Mouse (Mus musculus) stomach, embryonic 14.5 days (tissue): Measurements from ENCODE around the gene Akap13. TPM values are rescaled to one million over a fixed set of nuclear protein-coding genes. Genes with fewer than 3 reads are reported as not detected.

ENCODE experiments used
- ATAC-seq: fragments of 200-750 bp; cut with Nextera tagmentation; 2 replicates; pipeline ENCODE4 v1.8.0; 2017; ENCODE audit warnings: low read depth, moderate TSS enrichment; ENCODE audit not compliant: insufficient number of reproducible peaks, insufficient read depth, low FRiP score
- H3K27ac ChIP-seq: fragments of 300-500 bp; sonication (generic); 2 replicates; pipeline ENCODE4 v1.5.1; 2014; ENCODE audit warnings: mild to moderate bottlenecking, low read length, moderate library complexity, mixed read lengths
- H3K27me3 ChIP-seq: fragments of 300-500 bp; sonication (generic); 2 replicates; pipeline ENCODE4 v1.6.1; 2014; ENCODE audit warnings: low read length, control low read depth, mixed read lengths; ENCODE audit not compliant: control insufficient read depth, insufficient read depth
- H3K36me3 ChIP-seq: fragments of 300-500 bp; sonication (generic); 2 replicates; pipeline ENCODE4 v1.6.1; 2014; ENCODE audit warnings: mild to moderate bottlenecking, control low read depth, low read length, moderate library complexity, mixed read lengths; ENCODE audit not compliant: control insufficient read depth, insufficient read depth
- H3K4me1 ChIP-seq: fragments of 300-500 bp; sonication (generic); 2 replicates; pipeline ENCODE4 v1.6.1; 2014; ENCODE audit warnings: low read length, control low read depth, mixed read lengths; ENCODE audit not compliant: control insufficient read depth, insufficient read depth
- H3K4me2 ChIP-seq: fragments of 300-500 bp; sonication (generic); replicated peaks from 2 replicates; pipeline ENCODE4 v1.6.1; 2014; ENCODE audit warnings: low read depth, low read length, control low read depth
- H3K4me3 ChIP-seq: fragments of 300-500 bp; sonication (generic); 2 replicates; pipeline ENCODE4 v1.5.1; 2014; ENCODE audit warnings: low read depth, low read length, control low read depth
- H3K9ac ChIP-seq: fragments of 300-500 bp; sonication (generic); replicated peaks from 2 replicates; pipeline ENCODE4 v1.6.1; 2014; ENCODE audit warnings: low read depth, mild to moderate bottlenecking, control low read depth, low read length, moderate library complexity, mixed read lengths
- H3K9me3 ChIP-seq: fragments of 300-500 bp; sonication (generic); 2 replicates; pipeline ENCODE4 v1.6.1; 2016; ENCODE audit warnings: low read depth, low read length, control low read depth; ENCODE audit not compliant: control insufficient read depth
- WGBS: fragments of 180-500 bp; shearing (Covaris S2); extraction: QIAGEN DNeasy Blood & Tissue Kit; methylation state at CpG from one replicate; pipeline ENCODE4 v1.1.7; 2014; 5-methylcytosine and 5-hydroxymethylcytosine counted together
- polyA plus RNA-seq: library from polyadenylated mRNA; unstranded; fragments of >200 nt; fragmentation: Nextera tagmentation; extraction: Ambion mirVana; gene quantifications from 2 replicates; pipeline ENCODE4 v1.2.1, GENCODE M21; 2014

Gene Akap13
- polyA plus RNA-seq, 1 experiment from 2014 or later: 74.0 TPM

DNA sequence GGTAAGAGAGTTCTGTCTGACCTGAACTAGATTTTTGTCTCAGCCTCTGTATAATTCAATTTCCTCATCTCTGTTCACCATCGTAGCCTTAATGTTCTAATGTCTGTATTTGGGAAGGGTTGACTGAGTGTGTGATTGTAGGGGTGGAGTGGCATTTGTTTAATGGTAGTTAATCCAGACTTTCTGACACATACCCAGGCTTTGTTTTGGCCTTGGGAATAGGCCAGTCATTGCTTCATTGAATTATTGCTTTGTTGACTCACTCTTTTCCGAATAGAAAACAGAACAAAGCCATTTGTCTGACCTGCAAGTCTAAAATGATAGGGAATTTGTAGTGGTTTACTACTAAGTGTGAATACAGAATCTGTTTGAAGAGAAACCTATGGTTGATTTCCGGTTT lies 163.4 kb downstream of the Akap13 start:
- WGBS: 60% methylated on average over 3 of the region's 3 CpGs
- no peak overlapping the region for H3K4me2 ChIP-seq
- no peaks in the 10 kb centered on the region for H3K4me1 ChIP-seq

DNA sequence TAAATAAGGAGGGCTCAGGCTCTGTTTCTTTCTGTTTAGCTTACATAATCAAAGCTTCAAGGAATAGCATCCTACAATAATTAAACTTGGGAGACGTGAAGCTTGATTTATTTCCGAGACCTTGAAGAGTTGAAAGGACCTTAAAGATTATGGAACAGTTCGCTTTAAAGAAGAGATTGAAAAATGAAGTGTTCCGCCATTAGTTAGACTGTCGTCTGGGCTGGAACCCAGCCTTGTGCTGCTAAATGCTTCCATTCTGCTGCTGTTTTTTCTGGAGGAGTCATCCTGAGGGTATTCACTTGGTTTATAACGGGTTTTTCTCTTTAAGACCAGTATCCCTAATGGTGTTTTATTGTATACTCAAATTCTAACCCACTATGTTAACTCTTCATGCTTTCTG lies 164.5 kb downstream of the Akap13 start:
- Histone ChIP-seq H3K4me2 (no peak overlapping the region), H3K4me1 (no peaks in the 10 kb centered on the region), H3K27ac (no peak overlapping the region), H3K9me3 (no peaks in the 10 kb centered on the region), H3K4me3 (no peak overlapping the region), H3K27me3 (no peaks in the 10 kb centered on the region), H3K36me3 (no peaks in the 10 kb centered on the region; the same call in 1 of the 2 replicates), H3K9ac (no peak overlapping the region)
- ATAC-seq: no peak
- WGBS: 59% methylated on average over 6 of the region's 6 CpGs

More for the DNA sequence above, 163.4 kb downstream of the Akap13 start:
- no peaks in the 10 kb centered on the region for H3K27me3 ChIP-seq
- H3K4me3 ChIP-seq: no peak overlapping the region
- no peaks in the 10 kb centered on the region; the same call in 1 of the 2 replicates for H3K36me3 ChIP-seq
- H3K9ac ChIP-seq: no peak overlapping the region
- H3K9me3 ChIP-seq: no peaks in the 10 kb centered on the region
- H3K27ac ChIP-seq: no peak overlapping the region
- ATAC-seq: no peak

DNA sequence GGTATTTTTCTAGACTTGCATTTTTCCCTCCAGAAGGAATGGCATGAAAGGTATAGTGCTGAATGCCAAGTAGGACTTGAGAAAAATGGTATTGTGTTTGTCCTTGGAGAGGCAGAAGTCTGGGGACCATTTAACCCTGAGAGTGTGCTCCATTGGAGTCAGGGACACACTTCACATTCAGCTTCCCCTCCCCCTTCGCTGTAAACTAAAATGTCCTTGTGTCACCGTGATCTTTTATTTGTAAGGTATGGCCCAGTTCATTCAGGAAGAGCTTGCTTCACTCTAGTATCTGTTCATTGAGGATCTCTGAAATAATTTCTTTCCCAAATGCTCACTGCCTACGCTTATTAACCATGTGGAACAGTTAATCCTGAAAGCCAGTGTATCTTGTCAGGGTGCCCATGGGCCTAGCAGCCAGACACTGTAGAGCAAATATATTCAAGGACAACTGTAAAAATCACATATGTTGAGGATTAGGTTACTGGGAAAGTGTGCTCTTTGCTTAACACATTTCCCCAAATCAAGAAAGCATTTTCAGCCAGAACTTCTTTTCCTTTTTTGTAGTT lies 165.1 kb downstream of the Akap13 start:
- Histone ChIP-seq H3K4me2 (no peak overlapping the region), H3K9ac (no peak overlapping the region)
- ATAC-seq: no peak

DNA sequence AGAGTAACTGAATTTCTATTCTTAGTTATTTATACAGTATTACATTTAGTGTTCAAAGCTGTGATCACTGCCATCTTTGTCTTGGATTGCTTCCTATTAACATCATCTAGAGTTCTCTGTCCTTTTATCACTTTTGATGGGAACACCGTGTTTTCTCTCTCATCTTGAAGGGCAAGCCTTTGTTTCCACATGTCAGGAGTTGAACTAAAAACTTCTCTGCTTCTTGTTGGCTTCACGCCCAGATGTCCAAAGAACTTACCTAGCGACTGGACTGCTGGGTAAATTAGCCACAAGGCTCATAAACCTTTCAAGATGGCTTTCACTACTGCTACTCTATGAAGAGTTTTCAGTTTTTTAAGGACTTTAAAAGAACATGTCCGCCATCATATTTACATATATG lies 165.6 kb downstream of the Akap13 start:
- WGBS: 80% methylated on average over 4 of the region's 4 CpGs
- H3K9me3 ChIP-seq: no peaks in the 10 kb centered on the region
- H3K27ac ChIP-seq: no peak overlapping the region
- no peak for ATAC-seq
- no peaks in the 10 kb centered on the region; the same call in 1 of the 2 replicates for H3K36me3 ChIP-seq
- no peak overlapping the region for H3K4me3 ChIP-seq
- no peak overlapping the region for H3K4me2 ChIP-seq
- H3K4me1 ChIP-seq: no peaks in the 10 kb centered on the region
- H3K9ac ChIP-seq: no peak overlapping the region
- no peaks in the 10 kb centered on the region for H3K27me3 ChIP-seq

More for the DNA sequence above, 165.1 kb downstream of the Akap13 start:
- H3K4me1 ChIP-seq: no peaks in the 10 kb centered on the region
- H3K36me3 ChIP-seq: no peaks in the 10 kb centered on the region; the same call in 1 of the 2 replicates
- H3K27ac ChIP-seq: no peak overlapping the region
- H3K27me3 ChIP-seq: no peaks in the 10 kb centered on the region
- H3K9me3 ChIP-seq: no peaks in the 10 kb centered on the region
- no peak overlapping the region for H3K4me3 ChIP-seq
- WGBS: 85% methylated on average over 3 of the region's 3 CpGs

DNA sequence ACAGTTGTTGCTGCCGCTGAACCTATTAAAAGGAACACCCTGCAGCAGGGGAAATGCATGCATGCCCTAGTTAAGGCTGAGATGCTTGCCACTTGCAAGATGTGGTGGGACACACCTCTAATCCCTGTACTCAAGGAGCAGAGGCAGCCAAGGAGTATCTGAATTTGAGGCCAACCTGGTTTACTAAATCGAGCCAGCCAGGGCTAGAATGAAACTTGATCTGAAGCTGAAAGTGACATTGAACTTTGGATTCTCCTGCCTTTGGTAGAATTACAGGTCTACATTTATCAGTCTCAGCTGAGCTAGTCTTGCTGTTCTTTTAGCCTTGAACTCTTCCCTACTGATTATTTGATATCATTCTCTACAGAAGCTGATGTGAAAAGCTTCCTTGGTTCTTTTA lies 172.5 kb downstream of the Akap13 start:
- Histone ChIP-seq H3K36me3 (no peaks in the 10 kb centered on the region; the same call in 1 of the 2 replicates), H3K4me1 (no peaks in the 10 kb centered on the region), H3K4me2 (no peak overlapping the region), H3K4me3 (no peak overlapping the region), H3K9me3 (no peaks in the 10 kb centered on the region), H3K9ac (no peak overlapping the region), H3K27me3 (no peaks in the 10 kb centered on the region), H3K27ac (no peak overlapping the region)
- ATAC-seq: no peak
- 65% methylated on average over 2 of the region's 2 CpGs for WGBS

DNA sequence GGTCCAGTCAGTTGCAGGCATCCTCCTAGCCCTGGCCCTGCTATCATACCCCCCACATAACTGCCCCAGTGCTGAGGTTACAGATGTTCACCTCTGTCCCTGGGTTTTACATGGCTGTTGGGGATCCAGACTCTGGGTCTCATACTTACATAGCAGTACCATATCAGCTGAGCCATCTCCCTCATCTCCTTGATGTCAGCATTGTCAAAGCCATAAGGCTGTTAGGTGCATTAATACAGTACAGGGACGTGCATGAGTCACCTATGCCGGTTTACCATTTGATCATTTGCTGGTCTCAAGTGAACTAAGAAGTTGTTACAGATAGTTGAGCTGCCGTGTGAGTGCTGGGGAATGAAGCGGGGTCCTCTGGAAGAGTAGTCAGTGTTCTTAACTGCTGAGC lies 174.3 kb downstream of the Akap13 start:
- Histone ChIP-seq H3K27me3 (no peaks in the 10 kb centered on the region), H3K27ac (no peak overlapping the region), H3K9me3 (no peaks in the 10 kb centered on the region), H3K9ac (no peak overlapping the region), H3K4me2 (no peak overlapping the region), H3K36me3 (no peaks in the 10 kb centered on the region), H3K4me1 (peaks cover 4% of the 10 kb centered on the region; the same call in 1 of the 2 replicates), H3K4me3 (no peak overlapping the region)
- no peak for ATAC-seq
- 90% methylated on average over 4 of the region's 4 CpGs for WGBS

DNA sequence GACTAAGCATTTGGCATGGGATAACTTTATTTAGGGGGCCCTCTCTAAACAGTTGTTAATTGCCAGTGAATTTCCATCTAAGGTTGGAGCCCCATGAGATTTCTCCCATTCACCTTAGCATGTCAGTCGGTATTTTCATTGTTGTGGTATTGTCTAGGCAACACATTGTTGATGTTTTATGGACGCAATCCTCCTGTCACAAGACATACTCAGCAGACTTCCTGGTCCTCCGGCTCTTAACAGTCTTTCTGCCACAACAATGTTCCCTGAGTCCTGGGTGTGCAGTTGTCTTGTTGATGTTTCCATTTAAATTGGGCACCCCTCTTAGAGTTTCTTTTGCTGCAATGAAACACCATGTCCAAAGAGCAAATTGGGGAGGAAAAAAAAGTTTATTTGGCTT lies 177.6 kb downstream of the Akap13 start:
- Histone ChIP-seq H3K36me3 (no peaks in the 10 kb centered on the region), H3K4me1 (peaks cover 4% of the 10 kb centered on the region; the same call in 1 of the 2 replicates), H3K4me3 (no peak overlapping the region), H3K9me3 (no peaks in the 10 kb centered on the region), H3K9ac (no peak overlapping the region), H3K27ac (no peak overlapping the region), H3K27me3 (no peaks in the 10 kb centered on the region), H3K4me2 (no peak overlapping the region)
- 59% methylated on average over 3 of the region's 3 CpGs for WGBS
- ATAC-seq: no peak

DNA sequence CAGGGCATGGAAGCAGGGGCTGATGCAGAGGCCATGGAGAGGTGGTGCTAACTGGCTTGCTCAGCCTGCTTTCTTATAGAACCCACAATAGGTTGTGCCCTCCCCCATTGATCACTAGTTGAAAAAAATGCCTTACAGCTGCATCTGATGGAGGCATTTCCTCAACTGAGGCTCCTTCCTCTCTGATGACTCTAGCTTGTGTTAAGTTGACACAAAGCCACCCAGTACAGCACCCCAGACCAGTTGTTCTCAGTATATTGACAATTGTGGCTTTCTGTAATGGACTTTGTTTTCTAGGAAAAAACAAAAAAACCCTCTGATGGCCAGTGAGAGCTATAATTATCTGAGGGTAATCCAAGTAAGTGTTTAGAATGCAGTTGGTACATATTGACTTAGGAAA lies 178.1 kb downstream of the Akap13 start:
- Histone ChIP-seq H3K4me2 (no peak overlapping the region), H3K9ac (no peak overlapping the region), H3K27ac (no peak overlapping the region), H3K4me3 (no peak overlapping the region), H3K36me3 (no peaks in the 10 kb centered on the region), H3K9me3 (no peaks in the 10 kb centered on the region), H3K27me3 (no peaks in the 10 kb centered on the region), H3K4me1 (peaks cover 4% of the 10 kb centered on the region; the same call in 1 of the 2 replicates)
- ATAC-seq: no peak
